Mouse (Mus musculus): ENCODE data around the gene Atg16l1.

- TF ChIP-seq CTCF (conservative IDR thresholded peaks at IDR 0.05; ENCODE audit: low read length) (no peak), POU5F1 (IDR thresholded peaks at IDR 0.05; ENCODE audit: borderline replicate concordance, low read length) (no peak)
Measured at GRCm38 (mm10) chr1:87774845-87775244, 19.2 kb downstream of the Atg16l1 start.

Measured in E14TG2a.4 (cell line).